Mouse (Mus musculus) hindbrain, embryonic 14.5 days (tissue): ENCODE data around the gene Heatr5a. TPM values are rescaled to one million over a fixed set of nuclear protein-coding genes. Genes with fewer than 3 reads are reported as not detected.
A peak's percentile ranks its signal among the peaks of the same experiment; 100 is the strongest.

Experiments
- ATAC-seq: fragments of 200-750 bp; cut with Nextera tagmentation; 2 replicates; pipeline ENCODE4 v1.8.0; 2017; ENCODE audit warnings: moderate number of reproducible peaks, mild to moderate bottlenecking, moderate TSS enrichment, moderate library complexity; ENCODE audit not compliant: low FRiP score
- DNase-seq: peaks from one replicate; pipeline ENCODE4 v3.0.0-alpha.2; 2015; ENCODE audit warnings: low spot score
- H3K27ac ChIP-seq: fragments of 300-500 bp; sonication (generic); 2 replicates; pipeline ENCODE4 v1.5.1; 2014; ENCODE audit warnings: mild to moderate bottlenecking, moderate library complexity
- H3K27me3 ChIP-seq: fragments of 300-500 bp; sonication (generic); 2 replicates; pipeline ENCODE4 v1.6.1; 2014; ENCODE audit warnings: mild to moderate bottlenecking, low read length, mixed read lengths; ENCODE audit not compliant: control insufficient read depth, insufficient read depth
- H3K36me3 ChIP-seq: fragments of 300-500 bp; sonication (generic); replicated peaks from 2 replicates; pipeline ENCODE4 v1.6.1; 2014; ENCODE audit not compliant: control insufficient read depth, insufficient read depth
- H3K4me1 ChIP-seq: fragments of 300-500 bp; sonication (generic); replicated peaks from 2 replicates; pipeline ENCODE4 v1.6.1; 2014; ENCODE audit warnings: antibody characterized with exemption, low read length, mixed read lengths; ENCODE audit not compliant: control insufficient read depth, insufficient read depth
- H3K4me2 ChIP-seq: fragments of 300-500 bp; sonication (generic); replicated peaks from 2 replicates; pipeline ENCODE4 v1.6.1; 2014; ENCODE audit warnings: mild to moderate bottlenecking, moderate library complexity
- H3K4me3 ChIP-seq: fragments of 300-500 bp; sonication (generic); replicated peaks from 2 replicates; pipeline ENCODE4 v1.5.1; 2014; ENCODE audit warnings: mild to moderate bottlenecking, low read length
- H3K9ac ChIP-seq: fragments of 300-500 bp; sonication (generic); 2 replicates; pipeline ENCODE4 v1.6.1; 2014
- H3K9me3 ChIP-seq: fragments of 300-500 bp; sonication (generic); 2 replicates; pipeline ENCODE4 v1.6.1; 2016; ENCODE audit warnings: low read length; ENCODE audit not compliant: control insufficient read depth
- WGBS: fragments of 180-500 bp; shearing (Covaris S2); extraction: QIAGEN DNeasy Blood & Tissue Kit; methylation state at CpG from one replicate; pipeline ENCODE4 v1.1.7; 2014; 5-methylcytosine and 5-hydroxymethylcytosine counted together
- polyA plus RNA-seq: library from polyadenylated mRNA; unstranded; fragments of >200 nt; fragmentation: Nextera tagmentation; extraction: Ambion mirVana; gene quantifications from 2 replicates; pipeline ENCODE4 v1.2.1, GENCODE M21; 2014

The Heatr5a gene
- polyA plus RNA-seq, 1 experiment from 2014 or later, result 9.4 TPM

DNA sequence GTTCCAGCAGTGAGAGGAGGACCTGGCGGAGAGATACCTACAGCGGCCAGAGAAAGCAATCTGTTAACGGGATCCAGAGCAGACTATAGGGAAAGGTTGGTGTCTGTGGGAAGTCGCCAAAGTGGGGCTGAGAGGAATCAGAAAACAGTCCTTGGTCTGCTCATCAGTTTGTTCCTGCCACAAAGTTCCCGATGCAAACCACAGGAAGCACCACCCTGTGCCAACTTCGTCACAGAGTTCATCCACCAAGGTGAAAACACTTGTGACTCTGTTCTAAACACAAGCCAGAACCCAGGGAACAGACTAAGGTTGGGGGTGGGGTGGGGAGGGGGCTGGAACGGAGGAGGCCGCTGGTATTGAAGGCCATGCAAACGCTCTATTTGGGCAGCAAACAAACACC, 5.4 kb upstream of the Heatr5a start:
- Histone ChIP-seq H3K27me3 (no peaks in the 10 kb centered on the region), H3K9ac (no peak overlapping the region), H3K4me2 (no peak overlapping the region), H3K36me3 (no peaks in the 10 kb centered on the region), H3K9me3 (no peaks in the 10 kb centered on the region), H3K4me3 (no peak overlapping the region), H3K27ac (no peak overlapping the region), H3K4me1 (no peaks in the 10 kb centered on the region)
- ATAC-seq (no peak), DNase-seq (no peak)
- WGBS, result 78% methylated on average over 9 of the region's 9 CpGs

DNA sequence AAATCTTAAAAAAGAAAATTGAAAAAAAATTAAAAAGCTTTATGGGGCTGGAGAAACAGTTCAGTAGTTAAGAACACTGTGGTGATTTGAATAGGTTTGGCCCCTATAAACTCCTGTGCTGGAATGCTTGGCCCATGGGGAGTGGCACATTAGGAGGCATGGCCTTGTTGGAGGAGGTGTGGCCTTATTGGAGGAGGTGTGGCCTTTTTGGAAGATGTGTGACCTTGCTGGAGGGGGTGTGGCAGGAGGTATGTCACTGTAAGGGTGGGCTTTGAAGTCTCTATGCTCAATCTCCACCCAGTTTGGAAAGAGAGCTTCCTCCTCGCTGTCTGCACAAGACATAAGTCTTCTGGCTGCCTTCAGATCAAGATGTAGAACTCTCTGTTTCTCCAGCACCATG, 3.3 kb upstream of the Heatr5a start:
- ATAC-seq, result no peak
- Histone ChIP-seq H3K27ac (no peak overlapping the region), H3K9ac (no peak overlapping the region), H3K27me3 (no peaks in the 10 kb centered on the region), H3K36me3 (no peaks in the 10 kb centered on the region), H3K9me3 (no peaks in the 10 kb centered on the region), H3K4me1 (no peaks in the 10 kb centered on the region), H3K4me2 (no peak overlapping the region), H3K4me3 (no peak overlapping the region)
- WGBS, result 88% methylated on average over 1 of the region's 1 CpGs
- no peak for DNase-seq

DNA sequence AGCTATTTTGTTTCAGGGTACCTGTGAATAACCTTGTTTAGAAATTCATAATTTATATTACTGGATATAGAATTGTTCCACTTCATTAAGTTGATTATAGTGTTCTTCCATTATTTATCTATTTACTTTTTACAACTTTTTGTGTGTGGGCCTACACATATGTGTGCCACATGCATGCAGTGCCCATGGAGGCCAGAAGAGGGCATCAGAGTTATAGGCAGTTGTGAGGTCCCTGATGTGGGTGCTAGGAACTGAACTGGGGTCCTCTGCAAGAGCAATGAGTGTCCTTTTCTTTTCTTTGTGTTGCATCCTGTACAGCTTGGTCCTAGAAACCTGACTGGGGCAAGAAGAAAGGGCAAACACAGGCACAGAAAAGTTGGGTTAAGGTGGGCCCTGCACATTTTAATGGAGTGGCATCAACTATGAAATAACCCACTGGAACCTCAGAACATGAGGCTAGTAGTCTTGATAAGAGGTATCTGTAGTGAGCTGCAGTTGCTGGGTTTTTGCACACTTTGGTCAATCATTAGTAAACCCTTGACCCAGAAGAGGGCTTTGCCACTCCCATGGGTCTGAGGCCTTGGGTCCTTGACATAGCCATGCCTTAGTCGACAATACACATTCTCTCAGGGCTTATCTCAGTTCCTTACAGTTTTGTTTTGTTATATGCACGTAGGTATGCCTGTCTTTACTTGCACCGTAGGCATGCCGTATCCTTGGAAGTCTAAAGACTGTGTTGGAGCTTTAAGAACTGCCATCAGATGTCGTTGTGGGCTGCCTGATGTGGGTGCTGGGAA, 1.3 kb upstream of the Heatr5a start:
- H3K4me2 ChIP-seq, result no peak overlapping the region
- 95% methylated on average over 5 of the region's 5 CpGs for WGBS
- no peak for DNase-seq
- no peaks in the 10 kb centered on the region for H3K9me3 ChIP-seq
- H3K9ac ChIP-seq, result no peak overlapping the region
- no peak for ATAC-seq
- no peak overlapping the region for H3K27ac ChIP-seq
- no peaks in the 10 kb centered on the region for H3K27me3 ChIP-seq
- no peaks in the 10 kb centered on the region for H3K4me1 ChIP-seq
- H3K36me3 ChIP-seq, result no peaks in the 10 kb centered on the region
- H3K4me3 ChIP-seq, result no peak overlapping the region

DNA sequence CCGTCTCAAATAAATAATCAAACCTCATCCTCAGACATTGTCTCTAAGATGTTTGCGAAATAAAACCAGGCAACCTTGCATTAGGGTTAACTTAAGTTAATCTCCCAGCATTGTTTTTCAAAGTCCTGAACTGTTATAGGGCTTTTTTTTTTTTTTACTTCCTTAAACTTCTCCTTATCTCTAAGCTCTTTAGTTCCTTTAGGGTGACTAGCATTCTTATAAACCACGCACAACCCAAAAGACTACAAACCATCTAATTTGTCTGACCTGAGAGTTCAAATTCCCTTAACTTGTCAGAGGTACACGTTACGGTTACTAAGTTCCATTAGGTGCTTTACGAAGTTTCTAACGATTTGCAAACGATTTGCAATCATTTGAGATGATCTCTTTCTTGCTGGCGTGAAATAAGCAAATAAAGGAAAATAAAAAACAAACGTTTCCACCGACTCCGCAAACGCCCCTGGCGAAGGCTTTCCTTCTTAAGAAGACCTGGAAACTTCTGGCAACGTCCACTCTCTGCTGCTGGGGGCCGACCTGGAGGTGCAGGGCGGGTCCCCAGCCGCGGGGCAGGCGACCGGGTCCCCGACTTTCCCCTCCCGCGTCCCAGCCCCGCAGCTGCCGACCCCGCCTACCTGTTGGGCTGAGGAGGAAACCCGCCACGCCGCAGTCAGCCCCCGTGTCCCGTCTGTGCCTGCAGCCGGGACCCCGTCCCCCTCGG, 610 bp downstream of the Heatr5a start:
- WGBS, result 1% methylated on average over 35 of the region's 35 CpGs
- Histone ChIP-seq H3K4me2 (peak overlapping the region; percentile 67), H3K4me3 (peak overlapping the region; percentile 97), H3K4me1 (no peaks in the 10 kb centered on the region), H3K27ac (peak overlapping the region; percentile 76), H3K27me3 (no peaks in the 10 kb centered on the region), H3K36me3 (no peaks in the 10 kb centered on the region), H3K9ac (peak overlapping the region; percentile 76), H3K9me3 (no peaks in the 10 kb centered on the region)
- ATAC-seq, result no peak
- DNase-seq, result no peak

DNA sequence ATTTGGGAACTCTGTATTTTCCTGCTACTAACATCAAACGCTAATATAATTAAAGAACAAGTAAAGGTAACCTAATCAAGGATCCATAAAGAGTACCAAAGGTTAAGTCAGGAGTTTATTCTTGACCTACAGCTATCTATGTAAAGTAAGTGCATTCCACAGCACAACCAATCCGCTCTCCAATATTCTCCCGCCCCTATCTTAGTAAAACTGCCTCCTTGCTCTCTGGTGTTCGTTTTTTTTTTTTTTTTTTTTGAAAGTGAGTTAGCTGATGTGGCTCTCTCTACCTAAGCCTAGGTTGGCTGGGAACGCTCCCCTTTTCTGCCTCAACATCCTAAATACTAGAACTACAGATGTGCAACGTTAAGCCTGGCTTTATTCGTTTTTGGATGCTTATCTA, 1.2 kb downstream of the Heatr5a start:
- H3K27me3 ChIP-seq, result no peaks in the 10 kb centered on the region
- H3K9me3 ChIP-seq, result no peaks in the 10 kb centered on the region
- H3K4me2 ChIP-seq, result peak overlapping the region; percentile 67
- H3K4me3 ChIP-seq, result peak overlapping the region; percentile 97
- 32% methylated on average over 7 of the region's 7 CpGs for whole genome bisulfite sequencing
- DNase-seq, result no peak
- H3K4me1 ChIP-seq, result no peaks in the 10 kb centered on the region
- no peak for ATAC-seq
- no peak overlapping the region for H3K27ac ChIP-seq
- no peaks in the 10 kb centered on the region for H3K36me3 ChIP-seq
- H3K9ac ChIP-seq, result no peak overlapping the region; the same call in 1 of the 2 replicates

DNA sequence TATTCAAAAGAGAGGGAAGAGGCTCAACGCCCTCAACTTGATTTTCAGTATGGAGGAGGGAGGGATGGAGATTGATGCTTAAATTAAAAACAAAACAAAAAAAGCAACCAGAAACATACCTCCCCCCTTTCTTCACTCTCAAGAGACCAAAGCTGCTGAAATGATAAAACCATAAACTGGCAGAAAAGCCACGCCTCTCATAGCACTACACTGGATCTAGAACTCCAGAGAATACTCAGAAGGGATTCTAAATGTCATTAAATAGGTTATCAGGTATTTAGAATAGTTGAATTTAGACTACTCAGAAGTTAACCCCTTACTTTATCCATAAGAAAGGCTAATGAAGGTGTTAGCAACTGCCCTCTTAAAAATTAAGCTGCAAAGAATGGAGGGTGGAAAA, 2.0 kb downstream of the Heatr5a start:
- no peaks in the 10 kb centered on the region for H3K4me1 ChIP-seq
- no peaks in the 10 kb centered on the region for H3K27me3 ChIP-seq
- DNase-seq (no peak), ATAC-seq (no peak)
- H3K9me3 ChIP-seq, result no peaks in the 10 kb centered on the region
- no peaks in the 10 kb centered on the region for H3K36me3 ChIP-seq
- no peak overlapping the region for H3K27ac ChIP-seq
- no peak overlapping the region for H3K4me3 ChIP-seq
- 84% methylated on average over 2 of the region's 2 CpGs for WGBS
- no peak overlapping the region for H3K4me2 ChIP-seq
- no peak overlapping the region for H3K9ac ChIP-seq

DNA sequence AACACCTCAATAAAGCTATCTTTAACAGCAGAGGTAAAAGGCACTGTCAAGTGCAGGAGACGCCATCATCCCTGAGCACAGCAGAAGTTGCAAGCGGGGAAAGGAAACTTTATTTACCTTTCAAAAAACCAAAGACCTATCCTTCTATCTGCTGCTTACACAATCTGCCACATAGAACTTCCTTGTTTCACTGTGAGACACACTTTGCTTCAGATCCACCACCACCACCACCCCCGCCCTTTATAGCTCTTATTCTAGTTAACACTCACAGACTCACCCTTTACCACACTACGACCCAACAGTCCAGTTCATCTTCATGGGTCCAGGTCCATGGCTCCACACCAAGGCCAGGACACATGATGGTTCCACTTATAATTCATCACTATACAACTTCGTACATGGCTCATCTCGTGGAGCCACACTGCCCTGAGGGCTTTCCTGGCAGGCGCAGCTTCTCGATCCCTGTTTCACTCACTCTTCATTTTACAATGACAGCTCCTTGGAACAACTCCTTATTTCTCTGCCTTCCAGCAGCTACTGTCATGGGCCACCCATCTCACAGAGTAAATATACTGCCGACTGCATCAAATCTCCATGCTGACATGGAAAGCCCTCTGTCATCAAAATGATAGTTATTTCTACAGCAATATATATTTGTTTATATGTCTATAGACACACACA, 3.1 kb downstream of the Heatr5a start:
- no peaks in the 10 kb centered on the region for H3K27me3 ChIP-seq
- H3K9ac ChIP-seq, result no peak overlapping the region
- 74% methylated on average over 9 of the region's 9 CpGs for WGBS
- DNase-seq, result no peak
- H3K36me3 ChIP-seq, result no peaks in the 10 kb centered on the region
- no peak overlapping the region for H3K4me3 ChIP-seq
- H3K9me3 ChIP-seq, result no peaks in the 10 kb centered on the region
- no peak for ATAC-seq
- H3K4me2 ChIP-seq, result no peak overlapping the region
- H3K27ac ChIP-seq, result no peak overlapping the region
- no peaks in the 10 kb centered on the region for H3K4me1 ChIP-seq

DNA sequence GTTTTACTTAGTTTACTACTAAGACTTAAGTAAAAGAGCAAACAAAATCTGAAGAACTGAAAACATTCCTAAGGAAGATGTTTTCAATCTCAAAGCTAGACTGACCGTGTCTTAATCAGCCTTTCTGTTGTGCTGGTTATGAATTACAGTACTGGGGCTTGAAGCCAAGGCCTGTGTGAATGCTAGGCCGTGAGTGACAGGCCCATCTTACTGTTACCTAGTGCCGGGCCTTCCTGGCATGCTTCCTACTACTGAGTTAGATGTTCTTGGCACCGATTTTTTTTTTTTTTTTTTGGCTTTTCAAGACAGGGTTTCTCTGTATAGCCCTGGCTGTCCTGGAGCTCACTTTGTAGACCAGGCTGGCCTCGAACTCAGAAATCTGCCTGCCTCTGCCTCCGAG, 13.5 kb downstream of the Heatr5a start:
- Histone ChIP-seq H3K27ac (no peak overlapping the region), H3K4me1 (no peaks in the 10 kb centered on the region), H3K4me3 (no peak overlapping the region), H3K27me3 (no peaks in the 10 kb centered on the region), H3K36me3 (peaks cover 20% of the 10 kb centered on the region), H3K9me3 (no peaks in the 10 kb centered on the region), H3K9ac (no peak overlapping the region), H3K4me2 (no peak overlapping the region)
- 83% methylated on average over 6 of the region's 6 CpGs for WGBS
- ATAC-seq, result no peak
- no peak for DNase-seq

DNA sequence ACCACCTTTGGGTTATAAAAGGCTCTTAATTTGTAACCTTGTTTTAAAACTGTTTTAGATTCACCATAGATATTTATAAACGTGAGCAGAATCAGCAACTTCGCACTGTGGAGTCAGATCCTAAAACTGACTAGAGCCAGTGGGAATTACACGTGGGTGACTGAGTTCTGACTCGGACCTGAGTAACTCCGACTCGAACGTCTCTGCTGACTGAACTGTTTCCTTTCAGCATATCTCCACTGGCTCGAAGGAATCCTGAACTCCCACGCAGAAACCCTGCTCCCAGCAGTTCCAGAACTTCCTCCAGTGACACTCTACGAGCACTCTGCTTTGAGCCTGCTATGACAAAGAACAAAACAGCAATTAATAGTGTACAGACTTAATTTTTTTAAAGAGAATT, 18.8 kb downstream of the Heatr5a start:
- Histone ChIP-seq H3K27ac (no peak overlapping the region), H3K4me2 (no peak overlapping the region), H3K27me3 (no peaks in the 10 kb centered on the region), H3K4me3 (no peak overlapping the region), H3K9me3 (no peaks in the 10 kb centered on the region), H3K9ac (no peak overlapping the region), H3K4me1 (no peaks in the 10 kb centered on the region), H3K36me3 (peaks cover 59% of the 10 kb centered on the region)
- WGBS, result 80% methylated on average over 10 of the region's 10 CpGs
- DNase-seq (no peak), ATAC-seq (no peak)
